Mouse (Mus musculus) ES-CJ7 (cell line): ENCODE measurements around the gene Fbxw8.
A peak's percentile ranks its signal among the peaks of the same experiment; 100 is the strongest.

Experiments
- DNase-seq: peaks from one replicate; pipeline ENCODE4 v3.0.0; 2011; ENCODE audit warnings: low read depth, low spot score

The Fbxw8 gene

DNA sequence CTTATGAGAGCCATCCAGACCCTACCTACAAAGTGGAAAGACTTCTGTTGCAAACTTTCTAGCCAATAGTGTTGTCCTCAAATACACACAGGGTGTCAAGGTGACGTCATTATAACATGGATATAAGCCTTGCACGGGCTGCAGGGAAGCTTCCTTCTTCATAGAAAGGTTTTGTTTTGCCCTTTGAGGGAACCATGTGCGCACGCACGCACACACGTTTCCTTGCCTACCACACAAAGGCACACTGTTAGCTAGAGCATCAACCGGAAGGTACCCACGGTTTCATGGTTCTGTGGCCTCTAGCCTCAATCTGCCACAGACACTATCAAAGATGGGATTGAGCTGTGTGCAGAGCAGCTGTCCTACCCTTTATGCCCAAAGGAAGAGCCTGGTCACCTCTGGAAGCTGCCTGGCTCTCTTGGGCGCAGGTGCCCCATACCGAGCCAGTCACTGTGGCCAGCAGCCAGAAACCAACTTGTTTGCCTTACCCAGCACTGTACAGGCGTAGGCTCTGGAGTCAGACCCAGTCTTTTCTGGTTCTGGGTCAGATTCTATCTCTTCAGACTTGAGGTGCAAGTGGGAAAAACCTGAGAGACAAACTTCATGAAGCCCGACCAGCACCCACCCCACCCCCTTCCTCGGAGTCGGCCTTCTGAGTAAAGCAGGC is 108.0 kb downstream of the Fbxw8 start:
- DNase-seq = no peak

DNA sequence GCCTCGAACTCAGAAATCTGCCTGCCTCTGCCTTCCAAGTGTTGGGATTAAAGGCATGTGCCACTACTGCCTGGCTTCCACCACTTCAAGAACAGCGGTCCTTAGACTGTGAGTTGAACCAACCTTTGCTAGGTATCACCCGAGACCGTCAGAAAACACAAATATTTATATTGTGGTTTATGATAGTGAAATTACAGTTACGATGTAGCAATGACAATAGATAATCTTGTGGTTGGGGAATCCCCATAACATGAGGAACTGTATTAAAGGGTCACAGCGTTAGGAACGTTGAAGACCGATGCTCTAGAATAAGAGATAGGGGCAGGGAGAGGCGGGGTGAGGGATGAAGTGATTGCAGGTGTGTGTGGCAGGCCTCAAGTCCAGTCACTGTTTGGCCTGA is 109.9 kb downstream of the Fbxw8 start:
- DNase-seq = no peak

DNA sequence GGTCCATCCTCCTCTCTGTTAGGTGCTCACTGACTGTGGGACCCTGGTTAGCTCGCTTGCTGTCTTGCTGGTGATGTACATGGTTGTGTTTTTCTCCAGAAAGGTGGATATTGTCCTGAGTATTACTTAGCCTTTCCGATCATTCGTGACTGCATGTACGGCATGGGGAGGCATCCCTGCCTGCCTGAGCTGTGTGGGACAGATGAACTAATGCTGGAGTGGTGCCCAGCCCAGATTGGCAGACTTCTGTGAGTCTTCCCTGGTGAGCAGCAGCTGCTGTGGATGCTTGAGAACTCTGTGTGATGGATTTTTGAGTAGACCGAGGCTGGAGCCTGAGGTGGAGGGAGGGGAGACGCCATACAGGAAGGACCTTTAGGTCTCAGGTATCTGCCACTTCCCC is 110.4 kb downstream of the Fbxw8 start:
- DNase-seq = no peak

GRCm38 (mm10) chr5:118043761-118044160 is 111.5 kb downstream of the Fbxw8 start:
- peak; percentile 44 for DNase-seq

GRCm38 (mm10) chr5:118042599-118042998 is 112.7 kb downstream of the Fbxw8 start:
- DNase-seq = no peak

DNA sequence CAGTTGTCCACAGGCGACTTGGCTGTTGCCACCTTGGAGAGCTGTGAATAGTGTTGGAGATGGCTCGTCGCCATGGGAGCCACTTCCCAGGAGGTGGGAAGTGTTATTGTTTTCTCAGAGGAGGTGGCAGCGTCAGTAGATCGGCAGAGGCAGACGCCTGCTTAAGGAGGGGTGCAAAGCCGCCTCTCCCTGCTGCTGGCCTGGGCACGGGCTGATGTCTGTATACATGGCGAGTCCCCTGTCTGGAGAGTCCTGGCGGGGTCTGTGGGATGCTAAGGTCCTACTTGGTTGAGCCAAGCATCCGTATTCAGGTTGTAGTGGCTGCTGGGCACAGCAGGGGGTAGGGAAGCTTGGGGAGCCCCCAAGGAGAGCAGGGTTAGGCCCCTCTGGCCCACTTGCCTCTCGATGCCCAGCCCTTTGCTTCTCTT is 116.0 kb downstream of the Fbxw8 start:
- no peak for DNase-seq

- DNase-seq = peak; percentile 72
Measured at GRCm38 (mm10) chr5:118037798-118038484, 117.3 kb downstream of the Fbxw8 start.

DNA sequence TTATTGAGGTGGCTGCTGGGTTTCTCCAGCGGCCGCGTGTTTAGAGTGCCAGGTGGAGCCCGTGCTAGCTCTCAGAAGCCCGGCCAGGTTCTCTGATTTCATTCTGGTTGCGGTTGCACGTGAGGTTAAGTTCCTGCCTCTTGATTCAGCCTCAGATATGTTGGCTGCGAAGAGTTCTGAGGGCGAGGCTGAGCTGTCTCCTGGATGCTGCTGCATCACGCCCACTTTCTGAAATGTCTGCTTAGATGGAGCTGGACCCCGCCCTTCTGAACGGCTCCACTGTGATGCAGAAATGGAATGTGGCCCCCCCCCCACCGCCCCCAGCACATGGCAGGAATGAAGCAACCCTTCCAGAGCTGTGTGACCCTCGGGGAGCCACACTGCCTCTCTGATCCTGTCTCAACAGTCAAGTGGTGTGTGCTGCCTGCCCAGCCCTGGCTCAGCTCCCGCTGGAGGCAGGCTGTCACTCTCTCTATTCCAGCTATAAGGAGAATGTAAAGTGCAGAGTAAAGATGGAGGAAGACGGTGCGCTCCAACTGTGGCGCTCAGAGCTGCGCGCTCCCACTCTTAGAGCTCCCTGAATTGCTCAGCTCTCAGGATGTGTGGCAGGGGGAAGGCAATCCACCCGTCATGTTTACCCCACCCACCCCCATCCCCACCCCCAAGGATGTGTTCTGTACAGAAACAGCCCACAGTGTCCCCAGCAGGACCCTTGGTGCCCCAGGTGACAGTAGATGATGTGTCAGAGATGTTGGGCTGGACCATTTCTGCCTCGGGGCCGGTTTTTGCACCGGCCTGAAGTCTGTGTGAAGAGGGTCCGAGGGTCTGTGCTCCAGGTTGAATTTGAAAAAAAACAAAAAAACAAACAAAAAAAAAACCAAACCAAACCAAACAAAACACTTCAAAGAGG is 118.1 kb downstream of the Fbxw8 start:
- peak; percentile 78 for DNase-seq

DNA sequence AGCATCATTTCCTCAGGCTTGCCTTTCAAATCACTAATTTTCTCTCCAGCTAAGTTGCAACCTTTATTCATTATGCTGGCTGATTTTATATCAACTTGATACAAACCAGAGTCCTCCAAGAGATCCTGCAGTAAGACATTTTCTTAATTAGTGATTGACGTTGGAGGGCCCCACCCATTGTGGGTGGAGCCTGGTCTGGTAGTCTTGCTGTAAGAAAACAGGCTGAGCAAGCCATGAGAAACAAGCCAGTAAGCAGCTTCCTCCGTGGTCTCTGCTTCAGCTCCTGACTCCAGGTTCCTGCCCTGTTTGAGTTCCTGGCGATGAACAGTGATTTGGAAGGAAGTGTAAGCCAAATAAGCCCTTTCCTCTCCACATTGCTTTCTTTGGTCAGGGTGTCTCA is 119.5 kb downstream of the Fbxw8 start:
- DNase-seq = no peak

- DNase-seq = peak; percentile 21
Measured at GRCm38 (mm10) chr5:118034632-118035031, 120.6 kb downstream of the Fbxw8 start.

GRCm38 (mm10) chr5:118033740-118034139 is 121.5 kb downstream of the Fbxw8 start:
- peak; percentile 54 for DNase-seq

DNA sequence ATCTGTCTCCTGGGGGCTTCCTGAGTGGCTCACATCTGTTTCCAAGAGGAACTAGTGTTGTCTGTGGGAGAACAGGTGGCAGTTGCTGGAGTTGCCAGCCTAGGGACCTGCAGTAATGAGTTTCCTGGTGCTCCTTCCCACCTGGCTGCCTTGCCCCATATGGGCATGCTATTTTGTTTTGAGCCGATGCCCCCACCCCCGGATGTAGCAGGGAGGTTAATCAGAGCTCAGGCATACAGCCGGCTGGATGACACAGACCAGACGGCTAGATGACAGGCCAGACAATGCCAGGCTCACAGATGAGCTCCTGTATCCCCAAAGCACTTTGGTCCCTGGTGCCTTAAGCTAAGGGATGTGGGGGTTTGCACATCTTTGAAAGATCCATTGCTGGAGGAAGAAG is 121.9 kb downstream of the Fbxw8 start:
- no peak for DNase-seq

- DNase-seq = no peak
Measured at GRCm38 (mm10) chr5:118031508-118031907, 123.8 kb downstream of the Fbxw8 start.

- no peak for DNase-seq
Measured at GRCm38 (mm10) chr5:118031059-118031458, 124.2 kb downstream of the Fbxw8 start.

DNA sequence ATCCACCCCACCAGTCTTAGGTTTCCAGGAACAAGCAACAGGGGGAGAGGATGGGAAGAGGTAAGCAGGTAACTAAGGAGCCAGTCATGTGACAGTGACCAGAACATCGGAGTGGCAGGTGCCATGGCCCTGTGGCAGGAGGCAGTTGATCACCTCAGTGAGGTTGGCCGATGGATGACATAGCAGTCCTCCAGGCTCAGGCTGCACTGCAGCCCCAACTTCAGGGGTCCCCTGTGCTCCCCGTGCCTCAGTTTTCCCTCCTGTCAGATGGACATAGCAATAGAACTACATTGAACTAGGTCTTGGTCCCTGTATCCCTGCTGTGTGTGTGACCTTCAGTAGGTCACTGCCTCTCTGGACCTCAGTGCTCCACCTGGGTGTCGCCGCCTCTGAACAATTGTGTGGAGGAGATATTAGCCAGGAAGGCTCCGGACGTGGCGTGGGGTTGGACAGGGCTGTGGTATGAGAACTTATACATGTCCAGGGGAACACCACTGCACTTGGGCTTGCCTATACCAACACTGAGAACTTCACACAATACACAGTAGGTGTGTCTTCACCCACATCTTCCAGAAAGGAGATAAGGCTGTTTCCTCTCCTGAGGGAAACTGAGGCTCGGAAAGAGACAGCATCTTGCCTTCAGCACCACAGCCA is 125.1 kb downstream of the Fbxw8 start:
- no peak for DNase-seq

GRCm38 (mm10) chr5:118029420-118029819 is 125.8 kb downstream of the Fbxw8 start:
- DNase-seq = peak; percentile 20

GRCm38 (mm10) chr5:118029035-118029408 is 126.2 kb downstream of the Fbxw8 start:
- no peak for DNase-seq

GRCm38 (mm10) chr5:118028191-118029034 is 126.9 kb downstream of the Fbxw8 start:
- peak; percentile 25 for DNase-seq

DNA sequence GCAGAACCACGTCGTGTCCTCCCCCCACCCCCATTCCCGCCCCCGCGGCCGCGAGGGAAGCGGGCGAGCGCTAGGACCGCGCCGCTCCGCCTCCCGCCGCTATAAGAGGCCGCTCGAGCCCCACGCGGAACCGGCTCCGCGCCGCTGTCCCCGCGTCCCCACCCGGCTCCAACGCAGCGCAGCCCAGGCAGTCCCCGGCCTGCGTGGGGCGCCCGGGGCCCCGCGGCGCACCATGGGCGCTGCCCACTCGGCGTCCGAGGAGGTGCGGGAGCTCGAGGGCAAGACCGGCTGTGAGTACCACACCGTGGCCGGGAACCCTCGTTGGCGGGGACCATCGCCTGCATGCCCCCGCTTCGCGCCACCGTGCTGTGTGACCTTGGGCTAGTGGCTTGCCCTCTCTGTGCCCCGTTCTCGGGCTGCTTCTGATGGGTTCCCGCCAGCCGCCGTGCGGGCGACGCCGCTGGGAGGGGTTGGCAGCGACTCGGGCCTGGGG is 127.5 kb downstream of the Fbxw8 start, which contains the start of gene Tesc:
Gene Tesc, plus strand, starts transcription at position 46 of the 493 bp plus-strand sequence.
- no peak for DNase-seq

GRCm38 (mm10) chr5:118027101-118027697 is 128.1 kb downstream of the Fbxw8 start:
- no peak for DNase-seq
